Mouse (Mus musculus) limb, embryonic 15.5 days (tissue): ENCODE measurements around the gene Cfap99. TPM values are rescaled to one million over a fixed set of nuclear protein-coding genes. Genes with fewer than 3 reads are reported as not detected.

Experiments
- ATAC-seq: fragments of 200-750 bp; cut with Nextera tagmentation; 2 replicates; pipeline ENCODE4 v1.8.0; 2017; ENCODE audit warnings: low read depth, moderate TSS enrichment; ENCODE audit not compliant: insufficient number of reproducible peaks, low FRiP score, low TSS enrichment
- H3K27ac ChIP-seq: fragments of 300-500 bp; sonication (generic); 2 replicates; pipeline ENCODE4 v1.5.1; 2015; ENCODE audit warnings: moderate library complexity, mild to moderate bottlenecking, inconsistent platforms
- H3K27me3 ChIP-seq: fragments of 300-500 bp; sonication (generic); 2 replicates; pipeline ENCODE4 v1.6.1; 2015; ENCODE audit warnings: inconsistent platforms
- H3K36me3 ChIP-seq: fragments of 300-500 bp; sonication (generic); 2 replicates; pipeline ENCODE4 v1.6.1; 2015; ENCODE audit warnings: inconsistent platforms
- H3K4me1 ChIP-seq: fragments of 300-500 bp; sonication (generic); 2 replicates; pipeline ENCODE4 v1.6.1; 2015; ENCODE audit warnings: inconsistent platforms
- H3K4me2 ChIP-seq: fragments of 300-500 bp; sonication (generic); 2 replicates; pipeline ENCODE4 v1.6.1; 2015; ENCODE audit warnings: mild to moderate bottlenecking, inconsistent platforms
- H3K4me3 ChIP-seq: fragments of 300-500 bp; sonication (generic); 2 replicates; pipeline ENCODE4 v1.5.1; 2015; ENCODE audit warnings: mild to moderate bottlenecking, inconsistent platforms
- H3K9ac ChIP-seq: fragments of 300-500 bp; sonication (generic); 2 replicates; pipeline ENCODE4 v1.6.1; 2015; ENCODE audit warnings: inconsistent platforms
- H3K9me3 ChIP-seq: fragments of 300-500 bp; sonication (generic); 2 replicates; pipeline ENCODE4 v1.6.1; 2016; ENCODE audit warnings: inconsistent platforms
- WGBS: fragments of 180-500 bp; shearing (Covaris S2); methylation state at CpG from one replicate; pipeline ENCODE4 v1.1.7; 2015; 5-methylcytosine and 5-hydroxymethylcytosine counted together
- polyA plus RNA-seq: library from polyadenylated mRNA; unstranded; fragments of >200 nt; fragmentation: Nextera tagmentation; extraction: Ambion mirVana; gene quantifications from 2 replicates; pipeline ENCODE4 v1.2.1, GENCODE M21; 2015

Cfap99 gene
- polyA plus RNA-seq, 1 experiment from 2014 or later = not detected

DNA sequence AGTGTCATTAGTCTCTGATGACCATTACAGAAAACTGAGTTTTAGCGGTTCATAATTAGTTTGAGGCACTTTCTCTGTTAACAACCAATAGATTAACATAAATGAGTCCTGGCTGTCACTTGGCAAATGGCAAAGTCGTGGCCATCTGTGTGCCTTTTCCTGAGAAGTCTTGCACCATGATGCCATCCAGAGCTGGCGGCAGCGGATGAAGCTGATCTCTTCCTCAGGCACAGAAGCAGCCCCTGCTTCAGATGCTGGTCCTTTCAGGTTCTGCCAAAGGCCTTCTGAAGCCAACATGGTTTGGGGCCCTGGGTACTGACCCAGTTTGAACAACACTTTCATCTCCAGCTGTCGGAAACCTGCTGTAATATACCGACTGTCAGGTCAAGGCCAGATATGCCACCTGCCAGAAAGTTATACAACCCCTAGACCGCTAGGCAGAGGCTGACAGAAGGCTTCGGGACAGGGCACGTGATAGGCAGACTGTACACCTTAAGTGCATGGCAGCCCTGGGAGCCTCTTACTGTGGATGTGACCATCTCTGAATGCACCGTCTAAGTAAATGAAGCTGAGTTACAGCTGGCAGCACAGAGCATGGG lies 10.6 kb downstream of the Cfap99 start:
- Histone ChIP-seq H3K4me2 (no peak overlapping the region), H3K9ac (no peak overlapping the region), H3K36me3 (no peaks in the 10 kb centered on the region), H3K4me3 (no peak overlapping the region), H3K27ac (no peak overlapping the region), H3K9me3 (no peaks in the 10 kb centered on the region), H3K4me1 (0 out of 2 replicates have a peak, but pooled peaks cover 2% of the 10 kb centered on the region), H3K27me3 (0 out of 2 replicates have a peak, but pooled peaks cover 10% of the 10 kb centered on the region)
- WGBS = 80% methylated on average over 10 of the region's 10 CpGs
- no peak for ATAC-seq

DNA sequence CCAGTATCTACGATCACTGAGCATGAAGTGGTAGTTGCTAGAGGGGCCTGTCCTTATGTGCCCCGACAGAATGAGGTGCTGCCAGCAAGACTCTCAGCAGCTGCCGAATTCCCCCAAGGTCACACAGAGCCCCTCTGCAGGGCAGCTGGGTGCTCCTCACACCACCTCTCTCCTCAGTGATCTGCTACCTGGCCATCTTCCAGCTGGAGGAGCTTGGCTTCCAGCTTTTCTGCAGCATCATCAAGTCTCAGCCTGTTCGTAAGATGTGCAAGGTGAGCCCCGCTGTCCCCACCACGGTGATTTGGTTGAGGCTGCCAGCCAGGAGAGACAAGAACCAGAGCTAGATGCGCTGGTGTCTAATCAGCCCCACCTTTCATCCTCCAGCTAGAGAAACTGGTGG lies 14.0 kb downstream of the Cfap99 start:
- WGBS = 67% methylated on average over 7 of the region's 7 CpGs
- ATAC-seq = no peak
- no peaks in the 10 kb centered on the region for H3K36me3 ChIP-seq
- H3K27ac ChIP-seq = no peak overlapping the region
- H3K4me1 ChIP-seq = no peaks in the 10 kb centered on the region
- H3K9me3 ChIP-seq = no peaks in the 10 kb centered on the region
- H3K4me3 ChIP-seq = no peak overlapping the region
- H3K27me3 ChIP-seq = 0 out of 2 replicates have a peak, but pooled peaks cover 10% of the 10 kb centered on the region
- no peak overlapping the region for H3K9ac ChIP-seq
- H3K4me2 ChIP-seq = no peak overlapping the region

DNA sequence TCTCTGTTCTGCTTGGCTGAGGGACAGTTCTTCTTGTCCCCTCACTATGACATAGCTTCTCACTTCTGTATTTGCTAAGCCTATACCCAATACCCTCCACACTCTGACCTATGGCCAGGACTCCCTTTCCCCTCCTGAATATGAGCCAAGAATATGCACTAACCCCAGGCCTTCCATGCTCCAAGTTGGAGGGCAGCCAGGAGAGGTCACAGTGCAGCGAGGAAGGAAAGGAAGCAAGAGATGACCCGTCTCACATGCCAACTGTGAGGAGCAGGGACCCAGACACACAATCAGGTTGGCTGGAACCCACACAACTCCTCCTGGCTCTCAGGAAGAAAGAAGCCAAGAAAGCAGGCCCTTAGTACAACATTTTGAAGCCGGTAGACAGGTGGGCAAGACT lies 20.6 kb downstream of the Cfap99 start:
- H3K4me2 ChIP-seq = no peak overlapping the region
- H3K36me3 ChIP-seq = no peaks in the 10 kb centered on the region
- H3K9ac ChIP-seq = no peak overlapping the region
- no peaks in the 10 kb centered on the region for H3K4me1 ChIP-seq
- H3K4me3 ChIP-seq = no peak overlapping the region
- no peaks in the 10 kb centered on the region for H3K27me3 ChIP-seq
- 71% methylated on average over 3 of the region's 3 CpGs for WGBS
- H3K27ac ChIP-seq = no peak overlapping the region
- no peak for ATAC-seq
- no peaks in the 10 kb centered on the region for H3K9me3 ChIP-seq

DNA sequence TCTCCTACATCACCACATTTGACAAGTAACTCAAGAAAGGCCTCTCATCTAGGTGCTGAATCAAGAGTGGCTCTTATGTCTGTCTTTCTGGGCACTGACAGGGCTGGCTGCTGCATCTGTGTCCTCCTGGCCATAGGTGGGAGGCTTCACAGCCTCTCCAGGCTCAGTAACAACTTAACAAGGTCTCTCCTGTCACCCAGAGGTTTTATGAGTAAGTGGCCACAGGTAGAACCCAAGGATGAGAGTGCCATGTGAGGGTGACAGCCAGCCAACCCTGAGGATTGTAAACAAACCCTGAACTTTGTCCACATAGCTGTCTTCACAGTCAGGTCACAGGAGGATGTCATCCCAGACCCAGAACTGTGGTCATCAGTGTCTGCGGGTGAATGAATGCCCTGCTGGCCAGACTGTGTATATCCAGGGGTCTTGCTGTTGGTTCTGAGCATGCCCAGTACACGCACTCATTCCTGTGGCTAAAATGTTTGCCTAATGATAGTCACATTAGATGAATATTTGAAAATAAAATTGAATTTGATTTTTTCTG lies 31.2 kb downstream of the Cfap99 start:
- ATAC-seq = no peak
- WGBS = 61% methylated on average over 2 of the region's 2 CpGs
- Histone ChIP-seq H3K4me3 (no peak overlapping the region), H3K4me1 (no peaks in the 10 kb centered on the region), H3K36me3 (no peaks in the 10 kb centered on the region), H3K9me3 (no peaks in the 10 kb centered on the region), H3K4me2 (no peak overlapping the region), H3K27ac (no peak overlapping the region), H3K27me3 (no peaks in the 10 kb centered on the region), H3K9ac (no peak overlapping the region)

DNA sequence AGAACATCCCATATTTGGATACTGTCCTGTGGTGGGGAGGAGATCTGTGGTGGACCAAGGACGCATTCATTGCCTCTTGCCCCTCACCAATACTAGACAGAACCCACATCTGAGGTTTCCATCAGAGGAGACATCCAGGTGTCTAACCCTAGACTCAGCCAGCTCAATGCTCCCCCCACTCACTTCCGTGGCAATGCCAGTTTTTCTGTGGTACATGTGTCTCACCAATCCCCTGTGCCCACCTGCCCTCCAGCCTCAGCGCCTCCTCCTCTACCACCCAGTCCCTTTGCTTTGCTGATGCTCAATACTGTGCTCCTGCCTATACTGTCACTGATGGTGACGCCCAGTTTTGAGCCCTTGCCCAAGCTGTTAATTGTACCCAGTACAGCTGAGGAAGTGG lies 32.8 kb downstream of the Cfap99 start:
- 77% methylated on average over 4 of the region's 4 CpGs for WGBS
- Histone ChIP-seq H3K27me3 (no peaks in the 10 kb centered on the region), H3K4me2 (no peak overlapping the region), H3K9ac (no peak overlapping the region), H3K4me3 (no peak overlapping the region), H3K9me3 (no peaks in the 10 kb centered on the region), H3K27ac (no peak overlapping the region), H3K36me3 (no peaks in the 10 kb centered on the region), H3K4me1 (peaks cover 3% of the 10 kb centered on the region)
- no peak for ATAC-seq

DNA sequence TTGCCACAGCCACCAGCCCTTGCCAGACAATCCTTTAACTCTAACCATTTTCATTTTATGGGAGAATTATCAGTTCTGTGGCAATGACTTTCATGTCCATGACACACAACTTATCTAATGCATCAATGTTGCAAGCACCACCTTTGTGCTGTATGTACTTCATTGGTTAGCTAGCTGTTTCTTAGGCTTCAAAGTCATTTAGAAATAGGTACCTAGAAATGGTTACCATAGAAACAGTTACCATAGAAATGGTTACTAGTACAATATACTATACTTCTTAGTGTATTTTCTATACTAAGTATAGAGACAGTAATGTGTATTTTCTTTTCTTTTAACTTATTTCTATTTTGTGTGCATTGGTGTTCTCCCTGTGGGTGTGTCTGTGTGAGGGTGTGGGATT lies 36.9 kb downstream of the Cfap99 start:
- H3K9ac ChIP-seq = no peak overlapping the region
- no peak overlapping the region for H3K27ac ChIP-seq
- no peak overlapping the region for H3K4me3 ChIP-seq
- ATAC-seq = no peak
- H3K27me3 ChIP-seq = 0 out of 2 replicates have a peak, but pooled peaks cover 5% of the 10 kb centered on the region
- peaks cover 14% of the 10 kb centered on the region for H3K4me1 ChIP-seq
- no peaks in the 10 kb centered on the region for H3K9me3 ChIP-seq
- H3K36me3 ChIP-seq = no peaks in the 10 kb centered on the region
- H3K4me2 ChIP-seq = no peak overlapping the region

DNA sequence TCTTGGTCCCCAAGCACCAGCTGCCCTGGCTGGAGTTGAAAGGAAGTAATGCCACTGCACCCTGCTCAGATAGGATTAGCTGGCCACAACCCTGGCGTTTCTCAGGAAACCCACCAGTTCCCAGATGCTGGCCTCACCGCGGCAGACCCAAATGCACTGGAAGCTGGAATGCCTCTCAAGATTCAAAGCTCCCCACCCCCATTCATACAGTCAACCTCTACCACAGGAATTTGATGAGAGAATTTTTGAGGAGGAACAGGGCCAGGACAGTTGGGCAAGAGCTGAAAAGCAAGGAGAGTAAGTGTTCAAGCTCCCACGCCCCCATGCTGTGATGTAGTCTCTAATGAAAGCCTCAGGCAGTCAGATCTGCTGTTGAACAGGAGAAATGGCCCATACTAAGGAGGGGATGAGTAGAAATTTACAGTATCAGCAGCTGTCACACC lies 37.9 kb downstream of the Cfap99 start:
- no peak for ATAC-seq
- Histone ChIP-seq H3K9me3 (no peaks in the 10 kb centered on the region), H3K27ac (peak overlapping the region; percentile 14; the same call in 1 of the 2 replicates), H3K4me2 (no peak overlapping the region), H3K27me3 (0 out of 2 replicates have a peak, but pooled peaks cover 5% of the 10 kb centered on the region), H3K9ac (no peak overlapping the region), H3K4me1 (peaks cover 14% of the 10 kb centered on the region), H3K36me3 (no peaks in the 10 kb centered on the region), H3K4me3 (no peak overlapping the region)
- WGBS = 18% methylated on average over 4 of the region's 4 CpGs

DNA sequence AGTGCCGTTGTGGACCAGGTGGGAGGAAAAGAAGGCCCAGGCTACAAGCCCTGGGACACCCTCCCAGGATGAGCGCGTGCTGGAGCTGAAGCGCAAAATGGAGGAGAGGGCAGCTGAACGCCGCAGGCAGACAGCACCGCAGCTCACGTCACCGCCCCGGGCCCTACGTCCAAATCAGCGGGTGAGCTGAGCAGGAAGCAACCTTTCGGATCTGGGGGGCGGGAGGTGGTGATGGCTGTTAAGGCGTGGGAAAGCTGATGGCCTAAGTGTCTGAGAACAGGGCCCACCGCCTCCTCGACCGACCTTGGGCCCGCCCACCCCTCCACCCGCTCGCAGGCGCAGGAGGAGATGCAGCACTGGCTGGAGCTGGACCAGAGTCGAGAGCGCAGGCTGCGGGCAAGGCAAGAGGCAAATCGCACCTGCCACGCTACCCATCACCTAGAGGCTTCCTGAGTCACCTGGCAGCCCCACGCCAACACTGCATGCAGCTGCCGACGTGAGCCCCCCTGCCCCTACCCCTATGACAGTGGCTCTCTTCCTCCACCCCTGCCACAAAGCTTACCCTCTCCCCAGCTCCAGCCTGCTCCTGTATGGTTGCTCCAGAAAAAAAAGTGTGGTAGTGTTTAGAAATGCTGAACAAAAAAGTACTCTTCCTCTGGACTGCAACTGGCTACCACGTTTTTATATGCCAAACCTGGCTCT lies 38.6 kb downstream of the Cfap99 start:
- peak overlapping the region; percentile 32 for H3K4me3 ChIP-seq

DNA sequence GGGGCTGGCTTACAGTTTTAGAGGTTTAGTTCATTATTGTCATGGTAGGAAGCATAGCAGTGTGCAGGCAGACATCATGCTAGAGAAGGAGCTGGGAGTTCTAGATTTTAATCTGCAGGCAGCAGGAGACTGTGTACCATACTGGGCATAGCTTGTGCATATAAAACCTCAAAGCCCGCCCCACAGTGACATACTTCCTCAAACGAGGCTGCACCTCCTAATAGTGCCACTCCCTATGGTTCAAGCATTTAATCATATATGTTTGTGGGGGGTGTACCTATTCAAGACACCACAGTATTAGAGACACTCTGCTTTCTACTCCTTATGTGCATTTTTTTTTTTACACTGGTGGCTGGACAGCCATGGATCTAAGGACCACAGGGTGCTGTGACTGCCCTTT lies 41.7 kb downstream of the Cfap99 start:
- WGBS = 80% methylated on average over 2 of the region's 2 CpGs

More for the DNA sequence above, 38.6 kb downstream of the Cfap99 start:
- Histone ChIP-seq H3K4me1 (peaks cover 14% of the 10 kb centered on the region), H3K36me3 (no peaks in the 10 kb centered on the region), H3K27me3 (0 out of 2 replicates have a peak, but pooled peaks cover 5% of the 10 kb centered on the region), H3K27ac (no peak overlapping the region), H3K4me2 (peak overlapping the region; percentile 56), H3K9ac (peak overlapping the region; percentile 27; the same call in 1 of the 2 replicates), H3K9me3 (no peaks in the 10 kb centered on the region)
- WGBS = 9% methylated on average over 31 of the region's 31 CpGs
- ATAC-seq = peak; percentile 21; the same call in 1 of the 2 replicates

DNA sequence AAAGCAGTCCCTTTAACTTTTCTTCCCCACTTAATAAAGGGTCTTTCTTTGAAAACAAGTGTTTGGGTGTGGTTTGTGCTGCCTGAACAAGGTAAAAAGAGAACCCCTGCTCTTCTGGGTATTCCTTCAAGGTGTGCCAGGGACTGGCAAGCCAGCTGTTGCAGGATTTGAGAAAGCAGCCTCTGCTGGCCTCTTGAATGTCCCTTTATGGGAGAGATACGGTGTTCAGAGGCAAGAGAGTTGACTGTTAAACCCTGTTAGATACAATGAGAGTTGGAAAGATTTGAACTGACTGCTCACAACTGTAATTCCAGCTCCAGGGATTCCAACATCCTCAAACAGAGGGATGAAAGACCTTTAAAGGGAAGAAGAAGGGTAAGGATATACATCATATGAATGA lies 45.7 kb downstream of the Cfap99 start:
- 86% methylated on average over 1 of the region's 1 CpGs for WGBS
- no peak for ATAC-seq

More for the DNA sequence above, 41.7 kb downstream of the Cfap99 start:
- H3K4me2 ChIP-seq = no peak overlapping the region
- no peak overlapping the region for H3K9ac ChIP-seq
- H3K36me3 ChIP-seq = no peaks in the 10 kb centered on the region
- no peaks in the 10 kb centered on the region for H3K9me3 ChIP-seq
- H3K27ac ChIP-seq = no peak overlapping the region
- H3K4me1 ChIP-seq = peaks cover 14% of the 10 kb centered on the region
- 0 out of 2 replicates have a peak, but pooled peaks cover 5% of the 10 kb centered on the region for H3K27me3 ChIP-seq
- ATAC-seq = no peak
- H3K4me3 ChIP-seq = no peak overlapping the region

DNA sequence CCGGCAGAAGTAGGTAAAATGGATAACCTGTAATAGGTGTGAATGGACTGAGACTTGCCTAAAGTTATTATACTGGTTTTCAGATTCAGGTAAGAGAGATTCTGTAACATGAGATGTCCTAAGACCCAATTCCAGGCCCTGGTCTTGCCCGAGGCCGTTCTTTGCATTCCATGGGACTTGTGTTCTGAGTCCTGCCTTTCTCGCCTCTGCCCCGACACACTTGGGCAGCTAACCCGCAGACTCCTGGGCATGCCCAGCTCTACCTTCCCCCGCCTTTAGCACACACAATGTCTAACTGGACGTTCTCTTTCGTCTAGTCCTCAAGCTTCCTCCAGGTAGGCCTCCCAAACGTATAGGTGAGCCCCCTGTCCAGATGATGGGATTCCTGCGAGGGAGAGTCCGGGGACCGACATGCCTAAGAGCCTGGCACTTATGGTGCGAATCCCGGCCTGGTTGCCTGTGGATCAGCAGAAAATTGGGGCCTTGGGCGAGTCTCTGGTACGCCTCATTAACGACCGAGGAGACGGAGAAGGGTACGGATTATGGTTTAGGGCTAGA lies 47.2 kb downstream of the Cfap99 start:
- Histone ChIP-seq H3K9me3 (no peaks in the 10 kb centered on the region), H3K4me2 (peak overlapping the region; percentile 72), H3K9ac (peak overlapping the region; percentile 86), H3K36me3 (no peaks in the 10 kb centered on the region), H3K4me3 (peak overlapping the region; percentile 94), H3K27me3 (no peaks in the 10 kb centered on the region), H3K4me1 (peaks cover 19% of the 10 kb centered on the region), H3K27ac (peak overlapping the region; percentile 91)
- ATAC-seq = peak; percentile 50
- WGBS = 1% methylated on average over 21 of the region's 21 CpGs

More for the DNA sequence above, 45.7 kb downstream of the Cfap99 start:
- Histone ChIP-seq H3K9ac (no peak overlapping the region), H3K27me3 (no peaks in the 10 kb centered on the region), H3K9me3 (no peaks in the 10 kb centered on the region), H3K36me3 (no peaks in the 10 kb centered on the region), H3K27ac (no peak overlapping the region), H3K4me2 (no peak overlapping the region), H3K4me3 (no peak overlapping the region), H3K4me1 (peaks cover 19% of the 10 kb centered on the region)
